Mouse (Mus musculus) thymus, postnatal 14 days (tissue): ENCODE results near the gene Tvp23b.

Source experiments
- DNase-seq: peaks from one replicate; pipeline ENCODE4 v3.0.0; 2021

The Tvp23b gene

GRCm38 (mm10) chr11:62949548-62949947, 70.3 kb downstream of the Tvp23b start:
- no peak for DNase-seq

GRCm38 (mm10) chr11:62951012-62951411, 71.8 kb downstream of the Tvp23b start, which contains the start of gene Cdrt4:
TSS of gene Cdrt4 (plus strand) at chr11:62951193.
- no peak for DNase-seq

- no peak for DNase-seq
These were observed 75.5 kb downstream of the Tvp23b start for GRCm38 (mm10) chr11:62954766-62955165.

- DNase-seq, result no peak
These were observed 75.9 kb downstream of the Tvp23b start for GRCm38 (mm10) chr11:62955186-62955585.

- DNase-seq, result no peak
These were observed 76.5 kb downstream of the Tvp23b start for GRCm38 (mm10) chr11:62955776-62956175.

- no peak for DNase-seq
These were observed 78.4 kb downstream of the Tvp23b start for GRCm38 (mm10) chr11:62957626-62958180.

GRCm38 (mm10) chr11:62963292-62963691, 84.0 kb downstream of the Tvp23b start:
- DNase-seq, result no peak

GRCm38 (mm10) chr11:62966424-62966764, 87.1 kb downstream of the Tvp23b start:
- DNase-seq, result no peak
